Mouse (Mus musculus) urinary bladder, adult 2 months (tissue): ENCODE measurements at regions not wholly inside any gene's neighbourhood (a gene's known extent, or its start where the extent isn't known, plus 50 kb on each side); places are given as distances from the start of the nearest gene placed in this dataset.

ENCODE experiments used
- DNase-seq: peaks from one replicate; pipeline ENCODE4 v3.0.0; 2022; ENCODE audit warnings: low spot score

- DNase-seq, result no peak
These were observed 89.7 kb downstream of the Mn1 start for GRCm38 (mm10) chr5:111506821-111507220.

DNA sequence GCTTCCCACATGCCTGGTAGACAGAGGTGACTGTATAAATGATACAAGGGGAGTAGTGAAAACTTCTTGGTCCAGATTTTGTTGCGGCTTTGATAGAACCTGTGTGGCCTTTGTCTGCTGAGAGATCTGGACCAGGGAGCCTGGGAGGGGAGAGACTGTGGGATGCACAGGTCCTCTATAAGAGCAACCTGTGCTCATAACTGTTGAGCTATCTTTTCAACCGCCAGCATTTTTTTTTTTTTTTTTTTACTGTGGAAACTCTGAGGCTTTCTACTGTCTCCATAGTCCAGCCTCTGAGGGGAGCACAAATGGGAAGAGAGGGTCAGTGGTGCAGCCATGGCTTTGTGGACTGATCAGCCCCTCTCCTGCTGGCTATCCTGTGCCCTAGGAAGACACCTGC, 90.2 kb downstream of the Mn1 start:
- DNase-seq, result no peak

DNA sequence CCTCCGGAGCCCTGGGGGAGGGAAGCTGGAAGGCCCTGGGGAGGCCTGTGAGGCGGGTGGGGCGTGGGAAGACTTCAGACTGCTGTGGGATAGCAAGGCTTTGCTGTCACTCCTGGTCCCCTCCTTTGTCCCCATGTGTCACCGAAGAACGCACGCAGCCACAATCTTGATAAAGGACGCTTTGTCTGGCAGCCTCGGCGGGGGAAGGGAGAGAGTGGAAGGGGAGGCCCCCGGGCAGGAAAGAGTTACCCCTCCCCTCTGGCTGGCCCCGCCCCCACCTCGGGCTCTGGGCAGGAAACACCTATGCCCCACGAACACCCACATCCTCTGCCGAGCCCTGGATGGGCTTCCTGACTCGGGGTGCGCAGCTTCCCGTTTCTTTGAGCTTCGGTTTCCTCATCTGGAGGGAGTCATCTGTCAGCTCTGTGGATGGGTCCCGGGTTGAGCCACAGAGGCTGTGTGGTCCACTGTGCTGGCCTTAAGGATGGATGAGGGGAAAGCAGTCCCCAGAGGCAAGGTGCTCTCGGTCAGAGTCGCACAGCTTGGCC, 91.9 kb downstream of the Mn1 start:
- DNase-seq, result no peak

DNA sequence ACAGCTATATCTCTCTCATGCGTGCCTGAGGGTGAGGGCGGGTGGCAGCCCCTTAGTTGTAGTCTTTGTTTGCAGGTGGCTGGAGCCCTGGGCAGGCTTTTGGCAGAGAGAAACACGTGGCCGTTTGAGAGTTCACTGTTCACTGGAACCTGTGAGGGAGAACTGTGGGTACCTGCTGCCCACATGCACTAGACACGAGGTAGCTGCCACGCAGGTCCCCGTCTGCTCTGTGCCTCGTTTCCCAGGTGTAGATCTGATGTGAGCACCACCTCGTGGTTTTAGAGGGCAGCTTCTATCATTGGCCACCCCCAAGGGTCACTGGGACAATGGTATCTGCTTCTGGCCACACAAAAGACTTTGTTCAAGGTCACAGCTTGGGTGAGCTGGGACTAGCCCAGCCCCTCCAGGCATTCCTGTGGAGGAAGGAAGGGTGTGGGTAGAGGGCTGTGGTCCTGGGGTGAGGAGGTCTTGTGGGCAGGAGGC, 92.5 kb downstream of the Mn1 start:
- DNase-seq, result no peak

- DNase-seq, result no peak
These were observed 93.2 kb downstream of the Mn1 start for GRCm38 (mm10) chr5:111510183-111510878.

DNA sequence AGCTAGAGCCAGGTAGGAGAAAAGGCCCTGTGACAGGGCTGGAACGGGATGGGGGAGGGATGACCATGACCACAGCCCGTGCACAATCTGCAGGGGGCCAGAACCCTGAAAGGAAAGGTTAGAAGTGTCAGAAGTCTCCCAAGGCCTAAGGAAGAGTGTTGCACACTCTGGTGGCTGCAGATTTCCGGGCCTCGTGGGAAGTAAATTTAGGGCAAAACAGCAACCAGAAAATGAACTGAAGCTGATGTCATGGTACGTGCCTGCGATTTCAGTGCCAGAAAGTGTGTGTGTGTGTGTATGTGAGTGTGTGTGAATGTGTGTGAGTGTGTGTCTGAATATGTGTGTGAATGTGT, 93.7 kb downstream of the Mn1 start:
- no peak for DNase-seq

- no peak for DNase-seq
These were observed 94.8 kb downstream of the Mn1 start for GRCm38 (mm10) chr5:111511982-111512381.

DNA sequence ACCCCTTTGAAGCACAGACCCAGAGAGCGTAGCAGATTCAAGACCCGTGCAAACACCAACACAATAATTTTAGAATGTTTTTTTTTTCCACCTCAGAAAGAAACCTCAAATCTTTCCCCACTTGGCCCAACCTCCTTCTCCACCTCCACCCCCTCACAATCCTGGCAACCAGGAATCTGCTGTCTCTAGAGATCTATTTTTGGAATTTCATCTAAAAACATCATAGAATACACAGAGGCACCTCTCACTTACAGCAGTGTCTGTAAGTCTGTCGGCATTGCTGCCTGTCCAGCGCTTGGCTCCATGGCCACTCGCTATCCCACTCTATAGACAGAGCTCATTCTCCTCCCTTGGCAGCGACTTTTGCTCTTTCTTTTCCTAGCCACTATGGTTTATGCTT, 96.8 kb downstream of the Mn1 start:
- no peak for DNase-seq

GRCm38 (mm10) chr5:111519059-111519458, 101.9 kb downstream of the Mn1 start:
- no peak for DNase-seq

- no peak for DNase-seq
These were observed 102.4 kb downstream of the Mn1 start for GRCm38 (mm10) chr5:111519500-111520041.

- DNase-seq, result no peak
These were observed 104.7 kb downstream of the Mn1 start for GRCm38 (mm10) chr5:111521866-111522265.

DNA sequence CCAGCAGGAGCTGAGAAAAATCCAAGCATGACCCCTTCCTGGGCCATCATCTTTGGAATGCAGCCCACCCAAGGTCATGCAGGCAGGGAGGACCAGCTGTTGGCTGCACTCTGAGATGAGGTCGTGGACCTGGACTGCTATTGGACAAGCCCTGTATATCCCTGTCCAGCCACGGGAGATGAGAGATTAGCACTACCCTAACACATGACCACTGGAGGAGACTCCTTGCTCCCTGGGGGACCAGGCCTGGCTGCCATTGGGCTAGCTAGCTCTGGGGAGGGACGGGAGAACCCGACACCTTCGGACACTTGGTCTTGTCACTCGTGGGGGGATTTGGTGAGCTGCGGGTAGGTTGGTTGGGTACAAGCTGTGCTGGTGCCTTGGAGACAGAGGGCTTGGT, 105.4 kb downstream of the Mn1 start:
- DNase-seq, result no peak

DNA sequence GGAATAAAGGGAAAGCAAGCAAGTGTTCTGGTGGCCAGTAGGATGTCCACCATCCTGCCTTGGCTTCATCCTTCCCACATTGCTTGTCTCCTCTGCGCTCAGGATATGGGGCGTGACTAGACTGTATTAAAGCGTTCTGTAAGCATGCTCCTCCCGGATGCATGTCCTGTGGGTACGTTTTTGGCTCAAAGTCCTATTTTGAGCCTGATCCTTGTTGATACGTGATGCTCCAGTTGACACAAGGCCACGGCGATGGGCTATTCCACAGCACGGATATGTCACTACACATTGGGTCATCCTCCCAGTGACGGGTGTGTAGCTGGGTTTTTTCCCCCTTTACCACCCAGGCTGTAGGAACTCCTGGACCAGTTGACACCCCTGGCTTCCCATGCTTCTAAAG, 110.6 kb downstream of the Mn1 start:
- DNase-seq, result no peak

DNA sequence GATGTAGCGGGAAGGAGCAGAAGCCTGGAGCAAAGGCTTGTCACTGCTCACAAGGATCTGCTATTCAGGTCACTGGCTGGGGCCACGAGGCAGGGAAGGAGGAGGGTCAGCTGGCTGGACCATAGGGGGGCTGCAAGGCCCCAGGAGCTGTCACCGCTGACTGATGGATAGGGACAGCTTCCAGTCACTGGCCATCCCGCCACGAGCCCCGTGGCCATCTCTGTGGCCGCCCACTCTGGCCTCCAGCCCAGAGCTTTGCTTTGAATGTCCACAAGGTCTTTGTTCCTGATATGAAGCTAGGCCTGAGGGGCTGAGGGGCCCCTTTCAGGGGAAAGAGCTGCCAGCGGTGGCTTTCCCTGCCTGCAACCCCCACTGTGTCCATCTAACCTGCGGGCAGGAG, 111.9 kb downstream of the Mn1 start:
- no peak for DNase-seq

DNA sequence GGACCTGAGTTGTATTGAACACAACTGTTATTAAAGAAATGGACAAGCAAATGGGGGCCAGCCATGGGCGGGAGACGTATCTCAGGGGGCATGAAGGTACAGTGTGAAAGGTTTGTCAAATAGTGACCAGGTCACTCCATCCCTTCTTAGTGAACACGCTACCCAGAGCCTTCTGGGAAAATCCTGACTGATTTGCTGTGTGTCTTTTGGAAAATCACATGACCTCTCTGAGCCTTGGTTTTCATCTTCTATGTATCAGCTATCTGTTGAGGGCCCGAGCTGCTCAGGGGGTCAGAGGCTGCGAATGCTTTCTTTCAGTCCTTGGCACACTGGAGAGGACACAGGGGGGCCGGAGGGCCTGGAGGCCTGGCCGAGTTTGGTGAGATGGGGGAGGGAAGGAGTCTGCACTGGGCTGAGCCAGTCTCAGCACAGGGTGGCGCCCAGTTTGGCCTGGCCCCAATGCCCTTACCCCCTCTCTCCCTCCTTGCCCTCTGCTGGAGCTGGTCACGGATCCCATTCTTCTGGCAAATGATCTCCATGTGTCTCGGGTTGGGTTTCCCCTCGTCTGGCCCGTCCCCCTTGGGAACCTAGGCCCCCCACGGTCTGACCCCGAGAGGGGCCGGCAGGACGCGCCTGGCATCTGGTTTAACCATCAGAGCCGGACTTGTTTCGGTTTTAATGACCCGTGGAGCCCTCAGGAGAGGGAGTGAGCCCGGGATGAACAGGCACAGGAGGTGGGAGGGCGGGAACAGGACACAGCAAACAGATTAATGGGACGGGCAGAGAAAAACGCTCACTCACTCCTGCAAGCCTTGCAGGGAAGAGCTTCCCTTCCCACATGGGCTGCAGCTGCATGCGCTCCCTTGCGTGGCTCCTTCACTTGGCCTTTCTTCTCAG, 113.7 kb downstream of the Mn1 start:
- no peak for DNase-seq

- no peak for DNase-seq
These were observed 115.4 kb downstream of the Mn1 start for GRCm38 (mm10) chr5:111532446-111533035.

- DNase-seq, result no peak
These were observed 118.8 kb downstream of the Mn1 start for GRCm38 (mm10) chr5:111535978-111536377.

DNA sequence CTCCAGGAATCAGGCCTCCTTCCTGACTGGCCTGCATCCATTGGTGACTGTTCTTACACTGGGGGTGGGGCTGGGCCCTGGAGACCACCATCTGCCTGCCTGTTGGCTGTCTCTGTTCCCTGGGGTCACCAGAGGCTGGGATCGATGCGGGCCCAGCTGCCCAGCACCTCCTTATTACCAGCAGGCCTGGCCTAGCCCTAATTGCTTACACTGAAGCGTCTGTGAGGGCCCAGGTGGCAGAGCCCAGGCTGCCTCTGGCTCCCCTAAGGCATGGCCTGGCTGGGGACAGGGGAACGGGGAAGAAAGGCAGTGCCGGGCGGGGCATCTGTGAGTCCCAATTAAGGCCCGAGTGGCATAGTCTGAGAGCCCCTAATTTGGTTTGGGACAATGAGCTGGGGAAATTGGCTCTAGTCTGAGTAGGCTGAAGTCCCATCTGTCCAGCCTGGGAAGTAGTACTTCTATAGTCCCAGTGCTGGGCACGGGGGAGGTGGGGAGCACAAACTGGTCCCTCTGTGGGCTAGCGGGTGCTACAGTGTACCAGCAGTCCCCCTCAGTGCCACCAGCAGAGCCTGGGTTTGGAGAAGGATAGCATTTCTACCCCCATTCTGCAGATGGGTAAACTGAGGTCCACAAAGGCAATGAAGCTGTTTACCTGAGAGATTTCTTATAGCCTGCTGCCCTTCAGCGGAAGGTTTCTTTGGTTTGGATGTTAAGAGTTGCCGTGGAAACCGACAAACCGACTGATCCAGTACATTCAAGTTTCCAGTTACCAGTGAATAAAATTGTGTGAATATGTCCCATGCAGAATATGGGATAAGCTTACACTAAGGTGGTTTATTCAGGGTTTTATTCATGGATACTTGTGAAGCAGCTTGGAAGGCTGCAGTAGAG, 121.6 kb downstream of the Mn1 start:
- DNase-seq, result no peak

- DNase-seq, result no peak
These were observed 123.3 kb downstream of the Mn1 start for GRCm38 (mm10) chr5:111540486-111540885.

DNA sequence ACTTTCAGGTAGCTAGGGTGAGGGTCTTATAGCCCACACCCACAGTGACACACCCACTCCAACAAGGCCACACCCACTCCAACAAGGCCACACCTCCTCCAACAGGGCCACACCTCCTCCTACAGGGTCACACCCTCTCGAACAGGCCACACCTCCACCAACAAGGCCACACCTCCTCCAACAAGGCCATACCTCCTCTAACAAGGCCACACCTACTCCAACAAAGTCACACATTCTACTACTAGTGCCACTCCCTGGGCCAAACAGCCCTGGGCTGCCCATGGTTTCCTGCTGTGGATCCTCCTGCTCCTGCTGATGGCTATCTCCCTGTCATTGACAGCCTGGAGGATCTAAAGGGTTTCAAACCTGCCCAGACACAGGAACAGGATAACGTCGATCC, 124.9 kb downstream of the Mn1 start:
- no peak for DNase-seq
